Mouse (Mus musculus): ENCODE results near the gene Cerk. TPM values are rescaled to one million over a fixed set of nuclear protein-coding genes. Genes with fewer than 3 reads are reported as not detected.
"Not testable (repeated sequence)": the region's sequence is repeated elsewhere in the genome, so short reads cannot be mapped to it uniquely, and the experiment has no call there.

The Cerk gene
- polyA plus RNA-seq, 1 experiment from 2014 or later, result 11.4 TPM

DNA sequence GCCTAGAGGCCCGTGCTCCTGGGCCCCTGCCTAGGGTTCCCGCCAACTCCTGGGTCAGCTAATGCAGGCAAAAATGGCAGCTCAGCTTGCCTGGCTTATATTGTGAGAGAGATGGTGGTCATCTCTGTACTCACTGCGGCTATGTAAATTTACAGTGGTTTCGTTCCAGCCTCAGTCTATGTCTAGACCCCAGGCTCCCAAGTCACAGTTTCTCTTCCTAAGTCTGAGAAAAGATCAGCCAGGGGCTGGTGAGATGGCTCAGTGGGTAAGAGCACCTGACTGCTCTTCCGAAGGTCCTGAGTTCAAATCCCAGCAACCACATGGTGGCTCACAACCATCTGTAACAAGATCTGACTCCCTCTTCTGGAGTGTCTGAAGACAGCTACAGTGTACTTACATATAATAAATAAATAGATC, 89.3 kb downstream of the Cerk start:
- WGBS, result 91% methylated on average over 5 of the region's 5 CpGs
- not testable (repeated sequence) for H3K9me3 ChIP-seq (replicated peaks; ENCODE audit: control insufficient read depth, low read length); H3K27me3 ChIP-seq (ENCODE audit: control insufficient read depth, insufficient read depth, low read length); H3K4me2 ChIP-seq (ENCODE audit: low read depth, low read length); H3K4me3 ChIP-seq (replicated peaks; ENCODE audit: low read length); H3K36me3 ChIP-seq (ENCODE audit: control insufficient read depth, insufficient read depth, low read length); ATAC-seq (ENCODE audit: insufficient read depth, low FRiP score)
- Histone ChIP-seq H3K9ac (ENCODE audit: low read length) (0 out of 2 replicates have a peak overlapping the region, but pooled peaks have one; percentile 18), H3K4me1 (ENCODE audit: control insufficient read depth, insufficient read depth, low read length) (peaks cover 28% of the 10 kb centered on the region), H3K27ac (ENCODE audit: low read length) (peak overlapping the region; percentile 85)

GRCm38 (mm10) chr15:86095722-86096603, 90.0 kb downstream of the Cerk start:
- Histone ChIP-seq H3K9ac (ENCODE audit: low read length) (peak overlapping the region; percentile 18; the same call in 1 of the 2 replicates), H3K27me3 (ENCODE audit: control insufficient read depth, insufficient read depth, low read length) (no peaks in the 10 kb centered on the region), H3K27ac (ENCODE audit: low read length) (peak overlapping the region; percentile 85), H3K36me3 (ENCODE audit: control insufficient read depth, insufficient read depth, low read length) (no peaks in the 10 kb centered on the region), H3K9me3 (replicated peaks; ENCODE audit: control insufficient read depth, low read length) (no peaks in the 10 kb centered on the region), H3K4me3 (replicated peaks; ENCODE audit: low read length) (no peak overlapping the region), H3K4me2 (ENCODE audit: low read depth, low read length) (no peak overlapping the region), H3K4me1 (ENCODE audit: control insufficient read depth, insufficient read depth, low read length) (peaks cover 34% of the 10 kb centered on the region)
- WGBS, result 64% methylated on average over 17 of the region's 17 CpGs
- no peak for ATAC-seq (ENCODE audit: insufficient read depth, low FRiP score)

GRCm38 (mm10) chr15:86094324-86095121, 91.4 kb downstream of the Cerk start:
- H3K9ac ChIP-seq (ENCODE audit: low read length), result no peak overlapping the region
- no peaks in the 10 kb centered on the region for H3K27me3 ChIP-seq (ENCODE audit: control insufficient read depth, insufficient read depth, low read length)
- no peak overlapping the region for H3K4me3 ChIP-seq (replicated peaks; ENCODE audit: low read length)
- no peak overlapping the region for H3K4me2 ChIP-seq (ENCODE audit: low read depth, low read length)
- whole genome bisulfite sequencing, result 65% methylated on average over 10 of the region's 10 CpGs
- no peaks in the 10 kb centered on the region for H3K36me3 ChIP-seq (ENCODE audit: control insufficient read depth, insufficient read depth, low read length)
- no peak for ATAC-seq (ENCODE audit: insufficient read depth, low FRiP score)
- H3K4me1 ChIP-seq (ENCODE audit: control insufficient read depth, insufficient read depth, low read length), result peaks cover 49% of the 10 kb centered on the region
- no peaks in the 10 kb centered on the region for H3K9me3 ChIP-seq (replicated peaks; ENCODE audit: control insufficient read depth, low read length)
- no peak overlapping the region for H3K27ac ChIP-seq (ENCODE audit: low read length)

DNA sequence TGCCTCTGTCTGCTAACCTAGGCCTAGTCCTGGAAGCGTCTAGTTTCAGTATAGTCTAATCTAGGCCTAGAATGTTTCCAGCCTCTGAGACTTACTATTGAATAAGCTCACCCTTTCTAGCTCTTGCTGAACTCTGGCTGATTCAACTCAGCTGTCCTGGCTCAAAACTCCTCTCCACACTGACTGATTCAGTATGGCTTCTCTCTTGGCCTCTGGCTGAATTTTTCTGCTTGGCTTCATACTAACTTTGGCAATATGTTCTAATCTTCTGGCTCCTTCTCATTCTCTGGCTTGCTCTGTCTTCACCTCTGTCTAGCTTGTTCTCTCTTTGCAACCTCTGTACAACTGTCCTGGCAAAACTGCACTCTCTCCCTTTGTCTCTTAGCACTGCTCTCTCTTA, 92.7 kb downstream of the Cerk start:
- Histone ChIP-seq H3K27me3 (ENCODE audit: control insufficient read depth, insufficient read depth, low read length) (no peaks in the 10 kb centered on the region), H3K4me1 (ENCODE audit: control insufficient read depth, insufficient read depth, low read length) (peaks cover 59% of the 10 kb centered on the region), H3K36me3 (ENCODE audit: control insufficient read depth, insufficient read depth, low read length) (no peaks in the 10 kb centered on the region), H3K4me2 (ENCODE audit: low read depth, low read length) (no peak overlapping the region), H3K9ac (ENCODE audit: low read length) (no peak overlapping the region), H3K27ac (ENCODE audit: low read length) (peak overlapping the region; percentile 84), H3K4me3 (replicated peaks; ENCODE audit: low read length) (no peak overlapping the region), H3K9me3 (replicated peaks; ENCODE audit: control insufficient read depth, low read length) (no peaks in the 10 kb centered on the region)
- ATAC-seq (ENCODE audit: insufficient read depth, low FRiP score), result no peak
- WGBS, result 64% methylated on average over 1 of the region's 1 CpGs

- no peaks in the 10 kb centered on the region for H3K9me3 ChIP-seq (replicated peaks; ENCODE audit: control insufficient read depth, low read length)
- peaks cover 70% of the 10 kb centered on the region for H3K4me1 ChIP-seq (ENCODE audit: control insufficient read depth, insufficient read depth, low read length)
- 65% methylated on average over 12 of the region's 12 CpGs for WGBS
- H3K27ac ChIP-seq (ENCODE audit: low read length), result peak overlapping the region; percentile 86
- H3K4me2 ChIP-seq (ENCODE audit: low read depth, low read length), result no peak overlapping the region
- H3K27me3 ChIP-seq (ENCODE audit: control insufficient read depth, insufficient read depth, low read length), result no peaks in the 10 kb centered on the region
- H3K4me3 ChIP-seq (replicated peaks; ENCODE audit: low read length), result no peak overlapping the region
- no peak overlapping the region; the same call in 1 of the 2 replicates for H3K9ac ChIP-seq (ENCODE audit: low read length)
- no peaks in the 10 kb centered on the region for H3K36me3 ChIP-seq (ENCODE audit: control insufficient read depth, insufficient read depth, low read length)
- ATAC-seq (ENCODE audit: insufficient read depth, low FRiP score), result peak; percentile 38
Measured at GRCm38 (mm10) chr15:86091998-86092670, 93.8 kb downstream of the Cerk start.

DNA sequence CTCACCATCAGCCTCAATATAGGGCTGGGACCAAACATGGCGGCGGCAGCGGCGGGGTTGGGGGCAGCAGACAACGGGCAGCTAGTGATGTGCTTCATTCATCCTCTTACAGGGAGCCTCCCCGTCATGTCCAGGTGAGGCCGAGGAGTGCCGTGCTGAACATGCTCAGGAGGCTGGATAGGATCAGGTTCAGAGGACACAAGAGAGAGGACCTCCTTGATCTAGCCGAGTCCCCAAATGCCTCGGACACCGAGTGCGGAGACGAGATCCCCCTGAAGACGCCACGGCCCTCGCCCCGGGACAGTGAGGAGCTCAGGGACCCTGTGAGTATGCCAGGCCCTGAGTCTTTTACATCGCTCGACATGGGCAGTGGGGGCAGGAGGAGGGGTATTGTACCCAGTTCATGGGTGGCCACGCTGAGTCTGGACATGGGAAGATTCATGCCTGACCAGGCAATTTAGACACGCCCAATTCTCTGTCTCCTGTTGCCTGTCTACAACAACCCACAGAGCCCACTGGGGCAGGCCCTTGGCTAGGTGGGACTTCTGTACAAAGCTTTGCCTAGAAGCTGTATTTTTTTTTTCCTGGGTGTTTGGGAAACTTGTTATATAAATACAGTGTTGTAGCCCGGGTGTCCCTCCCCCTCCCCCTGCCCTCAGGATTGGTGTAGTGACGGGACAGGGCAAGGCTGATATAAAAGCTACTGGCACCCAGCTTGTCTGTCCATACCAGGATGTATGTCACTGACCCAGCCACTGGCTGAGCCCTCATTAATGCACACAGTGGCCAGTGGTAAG, 94.5 kb downstream of the Cerk start:
- H3K4me1 ChIP-seq (ENCODE audit: control insufficient read depth, insufficient read depth, low read length), result peaks cover 77% of the 10 kb centered on the region
- 93% methylated on average over 23 of the region's 23 CpGs for WGBS
- H3K27ac ChIP-seq (ENCODE audit: low read length), result peak overlapping the region; percentile 86
- no peak overlapping the region; the same call in 1 of the 2 replicates for H3K9ac ChIP-seq (ENCODE audit: low read length)
- no peak overlapping the region for H3K4me3 ChIP-seq (replicated peaks; ENCODE audit: low read length)
- H3K4me2 ChIP-seq (ENCODE audit: low read depth, low read length), result no peak overlapping the region
- no peak for ATAC-seq (ENCODE audit: insufficient read depth, low FRiP score)
- H3K9me3 ChIP-seq (replicated peaks; ENCODE audit: control insufficient read depth, low read length), result no peaks in the 10 kb centered on the region
- no peaks in the 10 kb centered on the region for H3K27me3 ChIP-seq (ENCODE audit: control insufficient read depth, insufficient read depth, low read length)
- no peaks in the 10 kb centered on the region for H3K36me3 ChIP-seq (ENCODE audit: control insufficient read depth, insufficient read depth, low read length)

DNA sequence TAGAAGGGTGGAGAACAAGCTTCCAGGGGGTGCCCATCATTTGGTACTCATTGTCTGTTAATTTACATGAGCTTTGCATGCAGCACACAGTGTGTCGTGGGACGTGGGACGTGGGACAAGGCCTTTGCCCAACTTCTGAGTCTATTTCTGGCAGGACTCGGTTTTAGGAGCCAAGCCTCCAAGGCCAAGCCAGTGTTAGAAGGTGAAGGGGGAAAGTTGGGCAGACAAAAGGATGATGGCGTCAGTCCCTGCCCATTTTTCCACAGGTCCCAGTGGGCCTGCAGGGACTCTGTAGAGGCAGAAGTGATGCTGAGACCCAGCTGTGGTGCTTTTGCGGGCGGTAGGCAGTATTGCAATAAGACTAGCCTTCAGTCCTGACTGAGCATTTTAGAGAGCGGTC, 95.4 kb downstream of the Cerk start:
- Histone ChIP-seq H3K4me3 (replicated peaks; ENCODE audit: low read length) (no peak overlapping the region), H3K4me2 (ENCODE audit: low read depth, low read length) (no peak overlapping the region), H3K4me1 (ENCODE audit: control insufficient read depth, insufficient read depth, low read length) (peaks cover 80% of the 10 kb centered on the region), H3K9ac (ENCODE audit: low read length) (peak overlapping the region; percentile 14; the same call in 1 of the 2 replicates), H3K27me3 (ENCODE audit: control insufficient read depth, insufficient read depth, low read length) (no peaks in the 10 kb centered on the region), H3K27ac (ENCODE audit: low read length) (peak overlapping the region; percentile 86), H3K9me3 (replicated peaks; ENCODE audit: control insufficient read depth, low read length) (no peaks in the 10 kb centered on the region), H3K36me3 (ENCODE audit: control insufficient read depth, insufficient read depth, low read length) (no peaks in the 10 kb centered on the region)
- 83% methylated on average over 8 of the region's 8 CpGs for WGBS
- no peak for ATAC-seq (ENCODE audit: insufficient read depth, low FRiP score)

DNA sequence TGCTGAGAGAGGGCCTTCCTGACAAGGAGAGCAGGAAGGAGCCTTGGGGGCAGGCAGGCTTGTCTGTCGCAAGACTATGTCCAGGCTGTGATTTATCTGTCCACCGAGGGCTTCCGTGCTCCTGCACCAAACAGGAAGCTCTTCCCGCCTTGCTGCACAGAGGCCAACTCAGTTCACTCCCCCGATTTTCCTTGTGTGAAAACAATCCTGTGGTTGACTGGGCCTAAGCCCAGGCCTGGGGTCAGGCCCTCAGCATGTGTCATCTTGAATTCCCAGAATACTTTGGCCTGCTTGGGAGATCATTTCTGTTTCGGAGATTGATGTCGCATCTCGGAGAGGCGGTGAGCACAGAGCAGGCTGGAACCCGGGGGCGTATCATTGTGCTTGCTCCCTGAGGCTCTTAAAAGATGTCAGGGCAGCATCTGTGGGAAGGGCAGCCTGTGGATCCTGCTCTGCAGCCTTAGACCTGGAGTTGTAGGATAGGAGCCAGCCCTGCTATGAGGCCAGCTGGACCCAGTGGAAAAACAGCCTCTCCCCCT, 95.9 kb downstream of the Cerk start:
- Histone ChIP-seq H3K27me3 (ENCODE audit: control insufficient read depth, insufficient read depth, low read length) (no peaks in the 10 kb centered on the region), H3K4me3 (replicated peaks; ENCODE audit: low read length) (no peak overlapping the region), H3K4me1 (ENCODE audit: control insufficient read depth, insufficient read depth, low read length) (peaks cover 83% of the 10 kb centered on the region), H3K27ac (ENCODE audit: low read length) (peak overlapping the region; percentile 86), H3K36me3 (ENCODE audit: control insufficient read depth, insufficient read depth, low read length) (no peaks in the 10 kb centered on the region), H3K9ac (ENCODE audit: low read length) (peak overlapping the region; percentile 17; the same call in 1 of the 2 replicates), H3K9me3 (replicated peaks; ENCODE audit: control insufficient read depth, low read length) (no peaks in the 10 kb centered on the region), H3K4me2 (ENCODE audit: low read depth, low read length) (no peak overlapping the region)
- WGBS, result 28% methylated on average over 11 of the region's 11 CpGs
- ATAC-seq (ENCODE audit: insufficient read depth, low FRiP score), result peak; percentile 46
